Mouse (Mus musculus) intestine, embryonic 16.5 days (tissue): ENCODE results near the gene Cdk6. TPM values are rescaled to one million over a fixed set of nuclear protein-coding genes. Genes with fewer than 3 reads are reported as not detected.

Experiments used
- ATAC-seq: fragments of 200-750 bp; cut with Nextera tagmentation; 2 replicates; pipeline ENCODE4 v1.8.0; 2017; ENCODE audit warnings: moderate TSS enrichment, moderate library complexity
- H3K27ac ChIP-seq: fragments of 300-500 bp; sonication (generic); 2 replicates; pipeline ENCODE4 v1.5.1; 2014; ENCODE audit warnings: mild to moderate bottlenecking, low read length
- H3K27me3 ChIP-seq: fragments of 300-500 bp; sonication (generic); replicated peaks from 2 replicates; pipeline ENCODE4 v1.6.1; 2014; ENCODE audit warnings: low read length, control low read depth, mixed read lengths; ENCODE audit not compliant: control insufficient read depth, insufficient read depth
- H3K36me3 ChIP-seq: fragments of 300-500 bp; sonication (generic); 2 replicates; pipeline ENCODE4 v1.6.1; 2014; ENCODE audit warnings: low read length, control low read depth; ENCODE audit not compliant: control insufficient read depth, insufficient read depth
- H3K4me1 ChIP-seq: fragments of 300-500 bp; sonication (generic); 2 replicates; pipeline ENCODE4 v1.6.1; 2014; ENCODE audit warnings: low read length, control low read depth, mixed read lengths; ENCODE audit not compliant: control insufficient read depth, insufficient read depth
- H3K4me2 ChIP-seq: fragments of 300-500 bp; sonication (generic); 2 replicates; pipeline ENCODE4 v1.6.1; 2014; ENCODE audit warnings: low read depth, low read length, control low read depth
- H3K4me3 ChIP-seq: fragments of 300-500 bp; sonication (generic); 2 replicates; pipeline ENCODE4 v1.5.1; 2014; ENCODE audit warnings: mild to moderate bottlenecking, low read length
- H3K9ac ChIP-seq: fragments of 300-500 bp; sonication (generic); 2 replicates; pipeline ENCODE4 v1.6.1; 2014; ENCODE audit warnings: low read depth, low read length
- H3K9me3 ChIP-seq: fragments of 300-500 bp; sonication (generic); 2 replicates; pipeline ENCODE4 v1.6.1; 2016; ENCODE audit warnings: low read length, control low read depth; ENCODE audit not compliant: control insufficient read depth
- WGBS: fragments of 180-500 bp; shearing (Covaris S2); extraction: QIAGEN DNeasy Blood & Tissue Kit; methylation state at CpG from one replicate; pipeline ENCODE4 v1.1.7; 2014; 5-methylcytosine and 5-hydroxymethylcytosine counted together
- polyA plus RNA-seq: library from polyadenylated mRNA; unstranded; fragments of >200 nt; fragmentation: Nextera tagmentation; extraction: Ambion mirVana; gene quantifications from 2 replicates; pipeline ENCODE4 v1.2.1, GENCODE M21; 2015

The Cdk6 gene
- polyA plus RNA-seq, 1 experiment from 2014 or later, result 20.9 TPM

DNA sequence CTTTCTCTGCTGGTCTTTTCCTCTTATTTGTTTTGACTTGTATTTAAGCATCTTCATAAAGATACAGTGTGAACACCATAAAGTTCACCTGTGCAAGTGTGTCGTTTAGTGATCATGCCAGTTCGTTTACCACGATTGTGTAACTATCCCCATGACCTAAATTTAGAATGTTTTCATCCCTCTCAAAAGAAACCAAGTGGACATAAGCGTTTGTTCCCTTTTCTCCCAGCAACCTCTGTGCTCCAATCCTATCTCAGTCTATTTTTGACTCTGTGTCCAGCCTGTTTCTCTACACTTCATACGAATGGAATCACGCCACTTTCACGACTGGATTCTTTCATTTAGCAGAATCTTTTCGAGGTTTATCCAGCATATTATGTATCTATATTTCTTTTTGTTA, 40.5 kb downstream of the Cdk6 start:
- no peaks in the 10 kb centered on the region for H3K36me3 ChIP-seq
- no peak overlapping the region for H3K9ac ChIP-seq
- H3K9me3 ChIP-seq, result no peaks in the 10 kb centered on the region
- no peak overlapping the region for H3K4me3 ChIP-seq
- no peak overlapping the region for H3K27ac ChIP-seq
- no peak overlapping the region for H3K4me2 ChIP-seq
- H3K4me1 ChIP-seq, result peaks cover 9% of the 10 kb centered on the region; the same call in 1 of the 2 replicates
- no peaks in the 10 kb centered on the region for H3K27me3 ChIP-seq
- ATAC-seq, result no peak
- WGBS, result 85% methylated on average over 8 of the region's 8 CpGs

DNA sequence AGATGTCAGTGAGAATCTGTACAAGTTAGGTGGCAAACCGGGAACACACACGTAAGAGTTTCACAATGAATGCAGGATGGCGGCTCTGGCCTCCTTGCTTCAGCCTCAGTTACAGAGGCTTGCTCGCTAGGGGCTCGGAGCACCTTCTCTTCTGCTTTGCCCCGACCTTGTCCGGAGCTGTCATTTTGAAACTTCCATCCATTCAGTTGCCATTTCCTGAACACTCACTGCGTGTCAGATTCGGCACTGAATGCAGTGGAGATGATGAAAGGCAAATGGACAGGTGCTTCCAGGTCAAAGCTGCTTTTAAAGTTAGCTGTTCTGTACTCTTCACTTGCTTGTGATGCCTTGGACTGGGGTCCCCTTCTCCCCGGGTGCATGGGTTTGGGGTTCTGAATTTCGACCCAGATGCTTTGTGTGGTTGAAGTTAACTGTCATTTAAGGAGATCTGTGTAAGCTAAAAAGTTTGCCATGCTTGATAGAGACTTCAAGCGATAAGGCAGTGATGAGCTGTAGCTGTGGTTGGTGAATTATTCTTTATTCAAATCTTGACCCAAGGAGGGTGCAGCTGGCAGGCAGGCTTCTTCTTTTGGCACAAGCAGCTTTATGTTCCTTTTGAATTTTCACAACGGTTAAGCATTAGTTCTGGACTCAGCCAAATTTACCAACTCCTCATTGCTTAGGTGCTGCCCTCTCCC, 41.2 kb downstream of the Cdk6 start:
- no peak for ATAC-seq
- H3K4me1 ChIP-seq, result peaks cover 11% of the 10 kb centered on the region; the same call in 1 of the 2 replicates
- H3K27me3 ChIP-seq, result no peaks in the 10 kb centered on the region
- H3K9me3 ChIP-seq, result no peaks in the 10 kb centered on the region
- H3K9ac ChIP-seq, result no peak overlapping the region
- WGBS, result 79% methylated on average over 13 of the region's 13 CpGs
- H3K4me3 ChIP-seq, result no peak overlapping the region
- no peak overlapping the region for H3K4me2 ChIP-seq
- H3K36me3 ChIP-seq, result no peaks in the 10 kb centered on the region
- H3K27ac ChIP-seq, result no peak overlapping the region

DNA sequence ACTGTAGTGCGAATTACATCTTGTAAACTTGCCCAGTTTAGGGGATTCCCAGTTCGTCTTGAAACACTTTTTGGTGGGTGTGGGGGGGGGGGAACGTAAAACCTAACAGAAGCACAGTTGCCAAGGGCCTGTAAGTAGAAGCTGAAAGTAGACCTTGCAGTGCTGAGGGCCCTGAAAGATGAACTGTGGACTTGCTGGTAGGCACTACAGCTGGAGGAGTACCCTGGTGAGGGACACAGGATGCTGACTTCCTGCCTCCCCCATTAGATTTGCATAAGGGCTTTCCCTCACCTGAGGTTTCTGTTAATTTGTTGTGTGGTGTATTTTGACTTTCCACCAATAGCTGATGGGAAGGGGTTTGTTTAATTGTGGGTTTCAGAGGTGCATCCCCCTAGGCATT, 42.3 kb downstream of the Cdk6 start:
- no peak overlapping the region for H3K9ac ChIP-seq
- no peaks in the 10 kb centered on the region for H3K9me3 ChIP-seq
- peaks cover 11% of the 10 kb centered on the region; the same call in 1 of the 2 replicates for H3K4me1 ChIP-seq
- no peak for ATAC-seq
- H3K4me2 ChIP-seq, result no peak overlapping the region
- no peak overlapping the region for H3K27ac ChIP-seq
- H3K4me3 ChIP-seq, result no peak overlapping the region
- no peaks in the 10 kb centered on the region for H3K36me3 ChIP-seq
- WGBS, result 65% methylated on average over 3 of the region's 3 CpGs
- no peaks in the 10 kb centered on the region for H3K27me3 ChIP-seq

DNA sequence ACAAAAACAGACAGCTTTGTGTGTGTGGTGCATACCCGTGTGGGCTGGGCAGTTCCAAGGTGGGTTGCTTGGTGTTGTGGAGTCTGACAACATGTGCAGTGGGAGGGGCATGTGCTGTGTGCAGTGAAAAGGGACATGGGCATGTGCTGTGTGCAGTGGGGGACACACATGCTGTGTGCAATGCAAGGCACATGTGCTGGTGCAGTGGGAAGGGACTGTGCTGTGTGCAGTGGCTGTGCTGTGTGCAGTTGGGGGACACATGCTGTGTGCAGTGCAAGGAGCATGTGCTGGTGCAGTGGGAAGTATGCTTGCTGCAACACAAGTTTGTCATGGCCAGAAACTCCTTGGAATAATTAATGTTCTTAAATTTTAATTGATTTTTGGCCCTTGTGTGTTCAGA, 43.8 kb downstream of the Cdk6 start:
- Histone ChIP-seq H3K36me3 (no peaks in the 10 kb centered on the region), H3K4me1 (peaks cover 11% of the 10 kb centered on the region; the same call in 1 of the 2 replicates), H3K9me3 (no peaks in the 10 kb centered on the region), H3K9ac (no peak overlapping the region), H3K27me3 (no peaks in the 10 kb centered on the region), H3K27ac (no peak overlapping the region), H3K4me3 (no peak overlapping the region), H3K4me2 (no peak overlapping the region)
- WGBS, result 68% methylated on average over 1 of the region's 1 CpGs
- no peak for ATAC-seq

DNA sequence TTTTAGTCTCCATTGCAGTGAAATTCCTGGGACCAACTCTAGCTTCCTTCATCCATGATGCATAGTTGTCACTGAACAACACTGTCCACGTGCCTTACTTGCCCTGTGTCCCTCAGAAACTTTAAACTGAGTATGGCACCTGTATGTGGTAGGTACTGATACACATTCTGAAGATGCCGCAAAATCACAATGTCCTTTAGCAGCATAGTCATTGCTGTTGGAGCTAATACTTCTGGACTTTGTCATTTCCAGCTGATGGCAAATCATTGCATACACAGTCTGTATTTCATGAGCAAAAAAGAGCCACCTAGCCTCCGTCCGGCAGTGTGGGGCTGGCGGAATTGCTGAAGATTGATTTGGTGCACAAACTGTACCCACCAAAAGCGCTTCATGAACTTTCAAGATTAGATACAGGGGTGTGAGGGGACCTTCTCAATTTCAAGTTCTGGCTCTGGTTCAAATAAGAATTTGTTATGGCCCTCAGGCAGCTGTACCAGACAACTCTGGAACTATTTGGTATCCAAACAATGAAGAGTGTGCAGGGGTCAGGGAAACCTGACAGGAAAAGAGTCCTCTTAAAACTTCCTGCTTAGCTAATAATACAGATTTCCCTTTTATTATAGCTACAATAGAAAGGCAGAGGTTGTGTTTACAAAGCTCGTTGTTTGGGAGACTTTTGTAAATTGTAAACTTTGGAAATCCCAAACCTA, 44.9 kb downstream of the Cdk6 start:
- ATAC-seq, result no peak
- Histone ChIP-seq H3K36me3 (no peaks in the 10 kb centered on the region), H3K4me3 (no peak overlapping the region), H3K27ac (no peak overlapping the region), H3K4me1 (peaks cover 11% of the 10 kb centered on the region; the same call in 1 of the 2 replicates), H3K9ac (no peak overlapping the region), H3K9me3 (no peaks in the 10 kb centered on the region), H3K4me2 (no peak overlapping the region), H3K27me3 (no peaks in the 10 kb centered on the region)
- WGBS, result 54% methylated on average over 7 of the region's 7 CpGs

DNA sequence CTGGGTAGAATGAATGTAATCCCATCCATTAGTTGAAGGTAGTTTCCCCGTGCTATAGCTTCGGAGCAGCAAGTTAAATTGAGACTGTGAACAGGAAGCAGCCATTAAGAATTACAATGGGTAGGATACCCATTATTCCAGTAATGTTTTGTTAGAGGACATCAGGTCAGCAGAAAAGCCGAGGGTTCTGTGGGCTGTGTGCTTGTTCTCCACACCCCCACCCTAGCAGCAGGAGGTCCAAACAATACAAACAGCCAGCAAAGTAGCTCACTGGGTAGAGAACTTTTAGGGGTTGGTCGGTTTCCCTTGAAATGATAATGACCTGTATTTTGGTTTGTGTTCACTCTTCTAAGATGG, 45.4 kb downstream of the Cdk6 start:
- no peak for ATAC-seq
- Histone ChIP-seq H3K9me3 (no peaks in the 10 kb centered on the region), H3K9ac (no peak overlapping the region), H3K27ac (no peak overlapping the region), H3K4me1 (peaks cover 11% of the 10 kb centered on the region; the same call in 1 of the 2 replicates), H3K36me3 (no peaks in the 10 kb centered on the region), H3K4me3 (no peak overlapping the region), H3K4me2 (no peak overlapping the region), H3K27me3 (no peaks in the 10 kb centered on the region)
- 30% methylated on average over 4 of the region's 4 CpGs for WGBS

DNA sequence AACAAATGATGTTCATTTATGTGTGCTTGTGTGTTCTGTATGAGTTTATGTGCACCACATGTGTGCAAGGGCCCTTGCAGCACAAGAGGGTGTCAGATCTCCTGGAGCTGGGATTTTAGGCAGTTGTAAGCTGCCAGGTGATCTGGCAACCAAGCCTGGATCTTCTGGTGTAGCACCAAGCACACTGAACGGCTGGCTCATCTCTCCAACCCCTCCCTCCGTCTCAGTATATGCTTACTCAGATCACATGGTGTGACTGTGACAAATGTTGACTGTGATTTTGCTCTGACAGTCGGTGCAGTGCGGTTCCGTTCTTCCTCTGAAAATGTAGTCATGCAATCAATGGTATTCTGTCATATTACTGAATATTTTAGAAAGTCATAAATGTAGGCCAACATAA, 45.9 kb downstream of the Cdk6 start:
- ATAC-seq, result no peak
- Histone ChIP-seq H3K27me3 (no peaks in the 10 kb centered on the region), H3K9ac (no peak overlapping the region), H3K4me3 (no peak overlapping the region), H3K9me3 (no peaks in the 10 kb centered on the region), H3K4me1 (peaks cover 11% of the 10 kb centered on the region; the same call in 1 of the 2 replicates), H3K36me3 (no peaks in the 10 kb centered on the region), H3K27ac (no peak overlapping the region), H3K4me2 (no peak overlapping the region)
- WGBS, result 50% methylated on average over 5 of the region's 5 CpGs

DNA sequence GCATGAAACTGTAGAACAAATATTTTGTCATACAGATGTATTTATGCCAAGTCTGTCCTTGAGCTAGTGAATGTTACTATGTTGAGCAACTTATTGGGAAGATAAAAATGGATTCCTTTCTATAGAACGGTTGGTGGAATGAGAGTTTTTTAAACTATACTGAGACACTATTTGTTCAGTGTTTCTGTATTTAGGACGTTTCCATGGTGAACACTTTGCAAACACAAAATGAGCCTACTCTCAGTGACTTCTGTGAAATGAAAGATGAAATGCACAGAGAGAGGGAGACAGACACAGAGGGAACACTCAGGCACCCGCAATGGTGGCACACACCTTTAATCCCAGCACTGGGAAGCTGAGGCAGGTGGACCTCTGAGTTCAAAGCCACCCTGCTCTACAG, 51.6 kb downstream of the Cdk6 start:
- no peak overlapping the region for H3K4me2 ChIP-seq
- 66% methylated on average over 3 of the region's 3 CpGs for WGBS
- H3K36me3 ChIP-seq, result peaks cover 4% of the 10 kb centered on the region; the same call in 1 of the 2 replicates

DNA sequence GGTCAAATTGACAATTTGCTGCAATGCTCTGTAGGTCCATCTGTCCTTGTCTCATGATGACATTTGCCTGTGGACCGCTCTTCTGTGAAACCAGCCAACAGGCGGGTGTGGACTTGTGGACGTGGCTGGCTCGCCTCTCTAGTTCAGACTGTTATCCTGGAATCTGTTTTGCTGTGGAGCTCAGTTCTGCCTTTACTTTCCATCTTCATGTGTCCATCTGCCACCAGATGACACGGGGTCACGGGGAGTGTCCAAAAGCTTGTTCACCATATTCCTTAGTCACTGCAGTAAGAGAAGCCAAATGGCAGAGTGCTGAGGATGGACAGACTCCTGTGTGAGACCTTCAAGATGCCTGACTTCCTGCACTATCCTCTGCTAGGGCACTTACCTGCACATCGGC, 52.9 kb downstream of the Cdk6 start:
- Histone ChIP-seq H3K9ac (no peak overlapping the region), H3K27ac (no peak overlapping the region), H3K36me3 (peaks cover 4% of the 10 kb centered on the region; the same call in 1 of the 2 replicates), H3K4me3 (no peak overlapping the region), H3K4me2 (no peak overlapping the region), H3K9me3 (no peaks in the 10 kb centered on the region), H3K27me3 (no peaks in the 10 kb centered on the region), H3K4me1 (no peaks in the 10 kb centered on the region)
- 87% methylated on average over 7 of the region's 7 CpGs for WGBS
- ATAC-seq, result no peak

More for the DNA sequence above, 51.6 kb downstream of the Cdk6 start:
- Histone ChIP-seq H3K27ac (no peak overlapping the region), H3K9ac (no peak overlapping the region), H3K4me3 (no peak overlapping the region), H3K27me3 (no peaks in the 10 kb centered on the region), H3K9me3 (no peaks in the 10 kb centered on the region), H3K4me1 (no peaks in the 10 kb centered on the region)
- ATAC-seq, result no peak
